Comparison of ENCODE assay signal across 8 mouse cellular contexts in genomic region chr7:56018972-56019929, GRCm38 (mm10). TPM values are rescaled to one million over a fixed set of nuclear protein-coding genes. Genes with fewer than 3 reads are reported as not detected.
DNase-seq lines count a peak whose midpoint lies in the region; ATAC-seq lines count a peak whose summit lies in the region.

No protein-coding gene starts in this region.

- DNase-seq in cerebellum, postnatal 4 days (ENCODE audit: low spot score in 2 of 2) = peak; percentile 53 to 68
- DNase-seq in gastrocnemius, adult 18-20 months (ENCODE audit: low spot score) = peak; percentile 46
- DNase-seq in left cerebral cortex, adult 18-20 months (ENCODE audit: low spot score in 2 of 2) = peak; percentile 62 to 81
- DNase-seq in lung, postnatal 4 days = peak; percentile 70 to 79
- peak; percentile 71 for DNase-seq in right cerebral cortex, adult 18-20 months
- DNase-seq in urinary bladder, postnatal 14 days (ENCODE audit: low spot score) = peak; percentile 70

- peak overlapping the region; percentile 72 for H3K4me2 ChIP-seq in hindbrain, embryonic 15.5 days

- no peaks in the 10 kb centered on the region for H3K27me3 ChIP-seq in hindbrain, embryonic 15.5 days

- peak; percentile 43 for ATAC-seq in activated CD4-positive, CD25-positive, alpha-beta regulatory T cell, adult 4 months
- ATAC-seq in hindbrain, embryonic 15.5 days (ENCODE audit: low FRiP score, low read depth) = peak; percentile 93

- H3K27ac ChIP-seq in hindbrain, embryonic 15.5 days (replicated peaks) = peak overlapping the region; percentile 89

- WGBS in hindbrain, embryonic 15.5 days = under 1% methylated on average over 67 of the region's 71 CpGs

- H3K4me1 ChIP-seq in hindbrain, embryonic 15.5 days (replicated peaks) = peaks cover 14% of the 10 kb centered on the region

- peak overlapping the region; percentile 78 for H3K4me3 ChIP-seq in hindbrain, embryonic 15.5 days

- H3K36me3 ChIP-seq in hindbrain, embryonic 15.5 days = no peaks in the 10 kb centered on the region

- no peaks in the 10 kb centered on the region for H3K9me3 ChIP-seq in hindbrain, embryonic 15.5 days

- H3K9ac ChIP-seq in hindbrain, embryonic 15.5 days = peak overlapping the region; percentile 85

RNA-seq across cellular contexts. Expression of gene Nipa1, which starts 0.5 kb away (rescaled TPM):
- polyA plus RNA-seq in activated CD4-positive, CD25-positive, alpha-beta regulatory T cell, adult 4 months (2017; shearing (Covaris generic)) = under 1 TPM in 1 of 2 experiments, not detected in 1; 0.54 TPM
- total RNA-seq in gastrocnemius, adult 18-20 months (2021) = 1 to 10 TPM; 3.4 to 3.9 TPM
- polyA plus RNA-seq in hindbrain, embryonic 15.5 days (2015; fragmentation: Nextera tagmentation; extraction: Ambion mirVana) = 29.6 and 30.4 TPM in 2 replicates
- total RNA-seq in left cerebral cortex, adult 18-20 months (2021) = 10 to 100 TPM; 61.8 to 64.3 TPM

RNA-seq across cellular contexts. Expression of gene Herc2, which starts 30.7 kb away (rescaled TPM):
- 10 to 100 TPM; 19.4 to 25.6 TPM for polyA plus RNA-seq in activated CD4-positive, CD25-positive, alpha-beta regulatory T cell, adult 4 months (2017; shearing (Covaris generic))
- 10 to 100 TPM; 49.6 to 52.6 TPM for total RNA-seq in gastrocnemius, adult 18-20 months (2021)
- polyA plus RNA-seq in hindbrain, embryonic 15.5 days (2015; fragmentation: Nextera tagmentation; extraction: Ambion mirVana) = 50.4 and 50.7 TPM in 2 replicates
- total RNA-seq in left cerebral cortex, adult 18-20 months (2021) = 100 to 1,000 TPM; 128 to 129 TPM

RNA-seq across cellular contexts. Expression of gene Nipa2, which starts 57.0 kb away (rescaled TPM):
- polyA plus RNA-seq in activated CD4-positive, CD25-positive, alpha-beta regulatory T cell, adult 4 months (2017; shearing (Covaris generic)) = 10 to 100 TPM; 21.6 to 21.8 TPM
- 10 to 100 TPM; 29.9 to 33.5 TPM for total RNA-seq in gastrocnemius, adult 18-20 months (2021)
- polyA plus RNA-seq in hindbrain, embryonic 15.5 days (2015; fragmentation: Nextera tagmentation; extraction: Ambion mirVana) = 35.7 and 40.2 TPM in 2 replicates
- 10 to 100 TPM; 46.9 to 54.7 TPM for total RNA-seq in left cerebral cortex, adult 18-20 months (2021)

Comparison
In these comparisons a context has a peak if more than half of its experiments do, and no peak if none do; other contexts are left out.
1. Peak in every context shown above with its lines: DNase-seq, ATAC-seq, H3K4me3 ChIP-seq and H3K27ac ChIP-seq.
2. RNA of gene Nipa1, which starts 0.5 kb away (total RNA-seq): 61.8 to 64.3 TPM in left cerebral cortex, adult 18-20 months; 3.4 to 3.9 TPM in gastrocnemius, adult 18-20 months; every median in the first group is over 10 times any median in the second.